Mouse (Mus musculus) neural tube, embryonic 14.5 days (tissue): ENCODE data around the gene Slc4a7. TPM values are rescaled to one million over a fixed set of nuclear protein-coding genes. Genes with fewer than 3 reads are reported as not detected.

Source experiments
- ATAC-seq: fragments of 200-750 bp; cut with Nextera tagmentation; 2 replicates; pipeline ENCODE4 v1.8.0; 2017; ENCODE audit warnings: low read depth, mild to moderate bottlenecking, moderate TSS enrichment, moderate library complexity
- H3K27ac ChIP-seq: fragments of 300-500 bp; sonication (generic); 2 replicates; pipeline ENCODE4 v1.5.1; 2014; ENCODE audit warnings: low read depth, mild to moderate bottlenecking, control low read depth, low read length, moderate library complexity, mixed read lengths
- H3K27me3 ChIP-seq: fragments of 300-500 bp; sonication (generic); 2 replicates; pipeline ENCODE4 v1.6.1; 2014; ENCODE audit warnings: low read length; ENCODE audit not compliant: control insufficient read depth, insufficient read depth
- H3K36me3 ChIP-seq: fragments of 300-500 bp; sonication (generic); 2 replicates; pipeline ENCODE4 v1.6.1; 2014; ENCODE audit warnings: low read length, mixed read lengths; ENCODE audit not compliant: control insufficient read depth, insufficient read depth
- H3K4me1 ChIP-seq: fragments of 300-500 bp; sonication (generic); 2 replicates; pipeline ENCODE4 v1.6.1; 2014; ENCODE audit warnings: low read length; ENCODE audit not compliant: control insufficient read depth, insufficient read depth
- H3K4me2 ChIP-seq: fragments of 300-500 bp; sonication (generic); 2 replicates; pipeline ENCODE4 v1.6.1; 2014; ENCODE audit warnings: mild to moderate bottlenecking, low read depth, low read length, control low read depth
- H3K4me3 ChIP-seq: fragments of 300-500 bp; sonication (generic); 2 replicates; pipeline ENCODE4 v1.5.1; 2014; ENCODE audit warnings: low read depth, low read length, control low read depth, mixed read lengths
- H3K9ac ChIP-seq: fragments of 300-500 bp; sonication (generic); replicated peaks from 2 replicates; pipeline ENCODE4 v1.6.1; 2014; ENCODE audit warnings: low read depth, mild to moderate bottlenecking, control low read depth, low read length, mixed read lengths
- H3K9me3 ChIP-seq: fragments of 300-500 bp; sonication (generic); 2 replicates; pipeline ENCODE4 v1.6.1; 2016; ENCODE audit warnings: low read length; ENCODE audit not compliant: control insufficient read depth
- WGBS: fragments of 180-500 bp; shearing (Covaris S2); extraction: QIAGEN DNeasy Blood & Tissue Kit; methylation state at CpG from one replicate; pipeline ENCODE4 v1.1.7; 2014; 5-methylcytosine and 5-hydroxymethylcytosine counted together
- polyA plus RNA-seq: library from polyadenylated mRNA; unstranded; fragments of >200 nt; fragmentation: Nextera tagmentation; extraction: Ambion mirVana; gene quantifications from 2 replicates; pipeline ENCODE4 v1.2.1, GENCODE M21; 2014

The Slc4a7 gene
- polyA plus RNA-seq, 1 experiment from 2014 or later, result 35.5 TPM

GRCm38 (mm10) chr14:14804518-14805212 lies 102.6 kb downstream of the Slc4a7 start:
- peaks cover 9% of the 10 kb centered on the region; the same call in 1 of the 2 replicates for H3K36me3 ChIP-seq
- no peak overlapping the region for H3K4me2 ChIP-seq
- ATAC-seq, result peak; percentile 42
- no peaks in the 10 kb centered on the region for H3K9me3 ChIP-seq
- no peak overlapping the region for H3K27ac ChIP-seq
- H3K27me3 ChIP-seq, result no peaks in the 10 kb centered on the region
- H3K4me1 ChIP-seq, result no peaks in the 10 kb centered on the region
- WGBS, result 77% methylated on average over 5 of the region's 5 CpGs
- no peak overlapping the region for H3K4me3 ChIP-seq
- H3K9ac ChIP-seq, result no peak overlapping the region

- no peak overlapping the region for H3K4me3 ChIP-seq
- no peaks in the 10 kb centered on the region for H3K4me1 ChIP-seq
- H3K27ac ChIP-seq, result no peak overlapping the region
- H3K27me3 ChIP-seq, result no peaks in the 10 kb centered on the region
- H3K36me3 ChIP-seq, result no peaks in the 10 kb centered on the region
- WGBS, result 77% methylated on average over 12 of the region's 12 CpGs
- ATAC-seq, result no peak
- no peaks in the 10 kb centered on the region for H3K9me3 ChIP-seq
- no peak overlapping the region for H3K4me2 ChIP-seq
- H3K9ac ChIP-seq, result no peak overlapping the region
Measured at GRCm38 (mm10) chr14:14832520-14833240, 130.6 kb downstream of the Slc4a7 start.

- Histone ChIP-seq H3K4me1 (no peaks in the 10 kb centered on the region), H3K27ac (no peak overlapping the region)
- WGBS, result 79% methylated on average over 1 of the region's 1 CpGs
Measured at GRCm38 (mm10) chr14:14833498-14833897, 131.4 kb downstream of the Slc4a7 start.

GRCm38 (mm10) chr14:14834266-14834665 lies 132.2 kb downstream of the Slc4a7 start:
- Histone ChIP-seq H3K27ac (no peak overlapping the region), H3K4me2 (no peak overlapping the region), H3K27me3 (no peaks in the 10 kb centered on the region), H3K4me1 (no peaks in the 10 kb centered on the region), H3K4me3 (no peak overlapping the region), H3K36me3 (no peaks in the 10 kb centered on the region), H3K9me3 (no peaks in the 10 kb centered on the region), H3K9ac (no peak overlapping the region)
- WGBS, result 93% methylated on average over 2 of the region's 2 CpGs
- no peak for ATAC-seq

More at GRCm38 (mm10) chr14:14833498-14833897, 131.4 kb downstream of the Slc4a7 start:
- no peak for ATAC-seq
- Histone ChIP-seq H3K36me3 (no peaks in the 10 kb centered on the region), H3K9ac (no peak overlapping the region), H3K9me3 (no peaks in the 10 kb centered on the region), H3K4me2 (no peak overlapping the region), H3K4me3 (no peak overlapping the region), H3K27me3 (no peaks in the 10 kb centered on the region)

GRCm38 (mm10) chr14:14837627-14838026 lies 135.5 kb downstream of the Slc4a7 start:
- Histone ChIP-seq H3K27ac (no peak overlapping the region), H3K9ac (no peak overlapping the region), H3K4me2 (no peak overlapping the region), H3K9me3 (no peaks in the 10 kb centered on the region), H3K36me3 (no peaks in the 10 kb centered on the region), H3K27me3 (no peaks in the 10 kb centered on the region), H3K4me3 (no peak overlapping the region), H3K4me1 (no peaks in the 10 kb centered on the region)
- ATAC-seq, result no peak
- WGBS, result 72% methylated on average over 4 of the region's 4 CpGs

- Histone ChIP-seq H3K4me3 (no peak overlapping the region), H3K9ac (no peak overlapping the region), H3K9me3 (no peaks in the 10 kb centered on the region), H3K27me3 (no peaks in the 10 kb centered on the region), H3K27ac (no peak overlapping the region), H3K4me1 (no peaks in the 10 kb centered on the region), H3K4me2 (no peak overlapping the region), H3K36me3 (no peaks in the 10 kb centered on the region)
- ATAC-seq, result no peak
- 83% methylated on average over 1 of the region's 1 CpGs for WGBS
Measured at GRCm38 (mm10) chr14:14838109-14838508, 136.0 kb downstream of the Slc4a7 start.

- Histone ChIP-seq H3K9me3 (no peaks in the 10 kb centered on the region), H3K4me2 (no peak overlapping the region), H3K27me3 (no peaks in the 10 kb centered on the region), H3K36me3 (no peaks in the 10 kb centered on the region), H3K4me1 (no peaks in the 10 kb centered on the region), H3K4me3 (no peak overlapping the region), H3K27ac (no peak overlapping the region), H3K9ac (no peak overlapping the region)
- 80% methylated on average over 8 of the region's 8 CpGs for WGBS
- ATAC-seq, result no peak
Measured at GRCm38 (mm10) chr14:14842734-14843530, 140.9 kb downstream of the Slc4a7 start.
